Mouse (Mus musculus) stomach, embryonic 14.5 days (tissue): ENCODE measurements around the gene Ripor3. TPM values are rescaled to one million over a fixed set of nuclear protein-coding genes. Genes with fewer than 3 reads are reported as not detected.

Experiments used
- ATAC-seq: fragments of 200-750 bp; cut with Nextera tagmentation; 2 replicates; pipeline ENCODE4 v1.8.0; 2017; ENCODE audit warnings: low read depth, moderate TSS enrichment; ENCODE audit not compliant: insufficient number of reproducible peaks, insufficient read depth, low FRiP score
- H3K27ac ChIP-seq: fragments of 300-500 bp; sonication (generic); 2 replicates; pipeline ENCODE4 v1.5.1; 2014; ENCODE audit warnings: mild to moderate bottlenecking, low read length, moderate library complexity, mixed read lengths
- H3K27me3 ChIP-seq: fragments of 300-500 bp; sonication (generic); 2 replicates; pipeline ENCODE4 v1.6.1; 2014; ENCODE audit warnings: low read length, control low read depth, mixed read lengths; ENCODE audit not compliant: control insufficient read depth, insufficient read depth
- H3K36me3 ChIP-seq: fragments of 300-500 bp; sonication (generic); 2 replicates; pipeline ENCODE4 v1.6.1; 2014; ENCODE audit warnings: mild to moderate bottlenecking, control low read depth, low read length, moderate library complexity, mixed read lengths; ENCODE audit not compliant: control insufficient read depth, insufficient read depth
- H3K4me1 ChIP-seq: fragments of 300-500 bp; sonication (generic); 2 replicates; pipeline ENCODE4 v1.6.1; 2014; ENCODE audit warnings: low read length, control low read depth, mixed read lengths; ENCODE audit not compliant: control insufficient read depth, insufficient read depth
- H3K4me2 ChIP-seq: fragments of 300-500 bp; sonication (generic); replicated peaks from 2 replicates; pipeline ENCODE4 v1.6.1; 2014; ENCODE audit warnings: low read depth, low read length, control low read depth
- H3K4me3 ChIP-seq: fragments of 300-500 bp; sonication (generic); 2 replicates; pipeline ENCODE4 v1.5.1; 2014; ENCODE audit warnings: low read depth, low read length, control low read depth
- H3K9ac ChIP-seq: fragments of 300-500 bp; sonication (generic); replicated peaks from 2 replicates; pipeline ENCODE4 v1.6.1; 2014; ENCODE audit warnings: low read depth, mild to moderate bottlenecking, control low read depth, low read length, moderate library complexity, mixed read lengths
- H3K9me3 ChIP-seq: fragments of 300-500 bp; sonication (generic); 2 replicates; pipeline ENCODE4 v1.6.1; 2016; ENCODE audit warnings: low read depth, low read length, control low read depth; ENCODE audit not compliant: control insufficient read depth
- WGBS: fragments of 180-500 bp; shearing (Covaris S2); extraction: QIAGEN DNeasy Blood & Tissue Kit; methylation state at CpG from one replicate; pipeline ENCODE4 v1.1.7; 2014; 5-methylcytosine and 5-hydroxymethylcytosine counted together
- polyA plus RNA-seq: library from polyadenylated mRNA; unstranded; fragments of >200 nt; fragmentation: Nextera tagmentation; extraction: Ambion mirVana; gene quantifications from 2 replicates; pipeline ENCODE4 v1.2.1, GENCODE M21; 2014

Ripor3 gene
- polyA plus RNA-seq, 1 experiment from 2014 or later: 4.3 TPM

DNA sequence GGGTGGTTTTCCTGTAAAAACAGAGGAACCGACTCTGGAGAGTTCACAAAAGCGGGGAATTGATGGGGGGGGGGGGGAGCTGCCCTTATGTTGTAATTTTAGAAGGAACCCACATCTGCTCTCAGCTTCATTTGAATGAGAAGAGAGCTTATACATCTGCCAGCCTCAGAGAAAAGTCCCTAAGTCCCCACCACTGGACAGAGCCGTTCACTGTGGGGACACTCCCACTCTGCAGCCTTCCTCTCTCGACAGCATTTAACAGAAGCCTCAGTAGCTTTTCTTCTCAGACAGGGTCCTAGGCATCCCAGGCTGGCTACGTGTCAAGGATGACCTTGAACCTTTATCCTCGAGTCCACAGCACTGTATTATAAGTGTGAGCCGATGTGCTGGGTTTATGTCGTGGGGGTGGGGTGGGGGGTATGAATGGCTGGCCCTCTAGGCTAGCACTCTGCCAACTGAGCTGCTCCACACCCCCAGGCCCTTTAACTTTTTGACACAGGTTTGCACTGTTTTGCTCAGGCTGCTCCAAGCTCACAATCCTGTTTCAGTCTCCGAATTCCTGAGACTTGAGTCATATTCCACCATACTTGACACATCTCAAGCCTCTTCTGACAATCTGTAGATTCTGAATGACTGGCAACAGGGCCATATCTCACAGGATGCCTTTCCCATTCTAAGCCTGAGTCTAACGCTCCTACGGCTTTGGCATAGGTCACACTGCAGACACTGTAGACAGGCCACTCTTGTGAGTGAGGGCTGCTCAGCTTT, 70.6 kb downstream of the Ripor3 start:
- no peak overlapping the region for H3K27ac ChIP-seq
- H3K4me3 ChIP-seq: no peak overlapping the region
- no peak overlapping the region for H3K4me2 ChIP-seq
- no peak for ATAC-seq
- 63% methylated on average over 11 of the region's 11 CpGs for WGBS
- H3K4me1 ChIP-seq: peaks cover 35% of the 10 kb centered on the region
- no peaks in the 10 kb centered on the region for H3K36me3 ChIP-seq
- H3K9ac ChIP-seq: no peak overlapping the region
- no peaks in the 10 kb centered on the region for H3K9me3 ChIP-seq
- H3K27me3 ChIP-seq: no peaks in the 10 kb centered on the region

DNA sequence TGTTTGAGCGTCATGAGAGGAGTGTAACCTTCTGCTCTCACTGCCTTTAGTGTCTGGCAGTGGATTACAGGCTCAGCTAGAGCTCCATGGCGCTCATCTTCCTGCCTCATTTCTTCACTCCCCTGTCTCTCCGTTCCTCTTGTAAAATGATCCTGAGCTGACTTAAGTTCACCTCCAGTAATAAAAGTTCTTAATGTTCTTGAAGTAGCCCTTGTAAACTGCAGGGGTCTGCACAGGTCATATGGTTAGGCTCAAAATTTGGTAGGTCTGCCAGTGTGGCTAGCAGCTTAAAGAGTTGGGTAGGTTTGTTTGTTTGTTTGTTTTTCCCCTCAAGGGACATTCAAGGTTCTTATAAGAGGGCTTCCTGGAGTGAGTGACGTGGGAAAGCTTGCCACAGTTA, 71.2 kb downstream of the Ripor3 start:
- Histone ChIP-seq H3K27me3 (no peaks in the 10 kb centered on the region), H3K36me3 (no peaks in the 10 kb centered on the region), H3K9me3 (no peaks in the 10 kb centered on the region), H3K27ac (no peak overlapping the region), H3K4me1 (peaks cover 35% of the 10 kb centered on the region), H3K4me2 (no peak overlapping the region), H3K9ac (no peak overlapping the region), H3K4me3 (no peak overlapping the region)
- WGBS: 64% methylated on average over 4 of the region's 4 CpGs
- no peak for ATAC-seq

DNA sequence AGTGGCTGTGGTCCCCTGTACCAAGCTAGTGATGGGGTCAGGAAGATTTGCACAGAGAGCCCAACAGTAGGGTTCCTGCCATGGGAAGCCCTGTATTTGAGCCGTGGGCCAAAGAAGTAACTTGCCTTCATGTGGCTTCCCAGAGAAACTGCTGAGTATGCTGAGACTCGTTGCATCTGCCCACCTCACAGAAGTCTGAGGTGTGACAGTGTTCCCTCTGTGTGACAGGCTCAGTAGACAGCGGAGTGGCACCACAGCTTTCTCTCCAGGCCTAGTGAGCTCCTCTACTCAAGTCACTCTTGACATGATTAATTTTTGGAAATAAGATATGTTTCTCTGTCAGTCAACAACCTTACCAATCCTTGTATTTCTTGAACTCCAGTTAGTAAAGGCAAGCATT, 71.6 kb downstream of the Ripor3 start:
- Histone ChIP-seq H3K4me3 (no peak overlapping the region), H3K4me2 (no peak overlapping the region), H3K27ac (no peak overlapping the region), H3K27me3 (no peaks in the 10 kb centered on the region), H3K9ac (no peak overlapping the region), H3K36me3 (no peaks in the 10 kb centered on the region), H3K9me3 (no peaks in the 10 kb centered on the region), H3K4me1 (peaks cover 35% of the 10 kb centered on the region)
- ATAC-seq: no peak
- WGBS: 85% methylated on average over 3 of the region's 3 CpGs

DNA sequence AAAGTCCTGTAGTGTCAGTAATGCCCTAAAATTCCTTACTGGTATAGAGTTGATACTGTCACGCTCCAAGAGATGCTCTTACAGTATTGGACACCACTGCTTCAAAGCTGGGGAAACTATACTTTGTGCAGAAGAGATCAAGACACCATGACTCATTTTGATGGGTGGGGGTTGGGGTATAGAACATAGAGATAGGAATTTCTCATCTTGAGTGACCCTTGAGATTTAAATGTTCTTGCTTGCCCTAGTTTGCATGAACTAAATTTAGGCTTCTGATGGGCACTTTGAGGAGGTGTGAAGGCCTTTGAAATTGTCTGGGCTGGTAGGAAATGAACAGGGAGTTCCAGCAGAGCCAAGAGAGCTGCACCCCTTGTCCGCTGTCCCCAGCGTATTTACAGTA, 74.5 kb downstream of the Ripor3 start:
- no peak overlapping the region for H3K4me2 ChIP-seq
- H3K36me3 ChIP-seq: no peaks in the 10 kb centered on the region
- ATAC-seq: no peak
- no peak overlapping the region for H3K27ac ChIP-seq
- no peaks in the 10 kb centered on the region for H3K27me3 ChIP-seq
- no peaks in the 10 kb centered on the region for H3K9me3 ChIP-seq
- WGBS: 82% methylated on average over 3 of the region's 3 CpGs
- H3K4me3 ChIP-seq: no peak overlapping the region
- H3K4me1 ChIP-seq: peaks cover 24% of the 10 kb centered on the region
- no peak overlapping the region for H3K9ac ChIP-seq

DNA sequence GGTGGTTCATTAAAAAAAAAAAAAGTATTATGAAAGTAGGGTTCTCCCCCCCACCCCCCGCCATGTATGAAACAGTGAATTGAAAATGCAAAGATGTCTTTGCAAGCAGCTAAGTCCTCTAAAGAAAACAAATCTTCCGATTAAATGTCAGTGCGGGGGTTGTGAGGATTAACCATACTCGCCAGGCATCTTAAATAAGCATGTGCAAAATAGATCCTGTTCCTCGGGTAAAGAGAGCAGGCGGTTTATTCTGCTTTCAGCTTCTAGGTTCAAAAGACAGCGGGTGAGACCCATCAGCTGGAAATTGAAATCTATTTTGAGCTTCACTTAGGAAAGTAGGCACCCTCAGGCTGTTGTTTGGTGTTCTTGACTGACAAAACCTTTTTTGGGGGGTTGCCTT, 77.0 kb downstream of the Ripor3 start:
- no peaks in the 10 kb centered on the region for H3K9me3 ChIP-seq
- H3K4me1 ChIP-seq: peaks cover 11% of the 10 kb centered on the region
- H3K4me3 ChIP-seq: peak overlapping the region; percentile 74
- H3K27ac ChIP-seq: no peak overlapping the region
- ATAC-seq: no peak
- H3K36me3 ChIP-seq: no peaks in the 10 kb centered on the region
- peak overlapping the region; percentile 93 for H3K4me2 ChIP-seq
- peak overlapping the region; percentile 87; the same call in 1 of the 2 replicates for H3K9ac ChIP-seq
- no peaks in the 10 kb centered on the region for H3K27me3 ChIP-seq
- 26% methylated on average over 7 of the region's 7 CpGs for WGBS

DNA sequence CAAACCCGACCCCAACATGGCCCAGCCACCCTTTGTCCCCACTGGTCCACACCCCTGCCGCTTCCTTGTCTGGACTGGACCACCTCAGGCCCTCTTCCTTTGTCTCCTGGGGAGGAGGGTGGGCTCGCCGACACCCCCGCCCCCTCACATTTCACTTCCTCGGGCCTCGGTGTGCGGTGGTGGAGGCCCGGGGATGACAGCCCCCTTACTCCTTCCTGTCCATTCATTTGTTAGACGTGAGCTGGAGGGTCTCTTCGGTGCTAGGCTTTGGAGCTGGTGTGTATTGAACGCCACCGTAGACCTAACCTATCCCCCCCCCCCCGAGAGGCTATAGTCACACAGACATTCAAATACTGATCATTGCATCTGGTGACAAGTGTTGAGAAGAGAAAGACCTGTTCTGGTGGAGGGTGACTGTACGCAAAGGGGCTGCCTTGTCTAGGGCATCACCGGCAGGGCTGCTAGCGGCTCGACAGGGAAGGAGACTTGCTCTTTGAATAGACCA, 77.6 kb downstream of the Ripor3 start:
- Histone ChIP-seq H3K4me2 (peak overlapping the region; percentile 93), H3K36me3 (no peaks in the 10 kb centered on the region), H3K4me1 (peaks cover 11% of the 10 kb centered on the region), H3K9ac (peak overlapping the region; percentile 87), H3K27ac (no peak overlapping the region; the same call in 1 of the 2 replicates), H3K9me3 (no peaks in the 10 kb centered on the region), H3K4me3 (peak overlapping the region; percentile 74), H3K27me3 (no peaks in the 10 kb centered on the region)
- under 1% methylated on average over 18 of the region's 18 CpGs for WGBS
- no peak; the same call in 1 of the 2 replicates for ATAC-seq

DNA sequence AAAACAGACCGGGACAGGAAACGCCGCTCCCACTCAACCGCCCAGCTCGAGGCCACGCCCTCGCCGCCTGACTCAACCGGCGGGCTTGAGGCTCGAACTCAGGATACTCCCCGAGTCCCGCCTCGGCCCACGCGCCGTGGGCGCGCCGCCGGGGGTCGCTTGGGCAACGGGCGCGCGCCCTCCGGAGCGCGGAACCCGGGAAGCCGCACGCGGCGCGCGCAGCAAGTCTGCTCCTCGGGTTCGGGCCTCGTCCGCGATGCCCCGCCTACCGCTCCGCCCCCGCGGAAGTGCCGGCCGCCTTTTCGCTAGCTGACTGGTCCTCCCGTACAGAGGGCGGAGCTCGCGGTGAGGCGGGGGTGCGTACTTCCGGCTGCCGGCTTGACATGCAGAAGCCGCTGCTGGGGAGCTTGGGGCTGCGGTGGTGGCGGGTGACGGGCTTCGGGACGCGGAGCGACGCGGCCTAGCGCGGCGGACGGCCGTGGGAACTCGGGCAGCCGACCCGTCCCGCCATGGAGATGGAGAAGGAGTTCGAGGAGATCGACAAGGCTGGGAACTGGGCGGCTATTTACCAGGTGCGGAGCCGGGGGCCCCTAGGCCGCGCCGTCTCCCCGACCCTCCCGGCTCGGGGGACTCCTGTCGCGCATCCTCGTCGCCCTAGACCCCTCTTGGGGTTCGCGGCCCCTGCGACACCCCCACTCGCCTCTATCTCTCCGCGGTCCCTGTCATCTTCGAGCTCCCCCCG, 78.3 kb downstream of the Ripor3 start, which contains the start of gene Ptpn1:
TSS of gene Ptpn1 (plus strand) at position 73 of the 742 bp plus-strand sequence.
- H3K4me1 ChIP-seq: peaks cover 11% of the 10 kb centered on the region
- peak within 1 kb of the TSS; percentile 23; the same call in 1 of the 2 replicates for H3K27ac ChIP-seq
- no peaks in the 10 kb centered on the region for H3K9me3 ChIP-seq
- H3K4me3 ChIP-seq: peak within 1 kb of the TSS; percentile 74
- peak within 1 kb of the TSS; percentile 87 for H3K9ac ChIP-seq
- H3K36me3 ChIP-seq: no peaks in the 10 kb centered on the region
- peak; percentile 94 for ATAC-seq
- H3K27me3 ChIP-seq: no peaks in the 10 kb centered on the region
- under 1% methylated on average over 89 of the region's 99 CpGs for WGBS
- H3K4me2 ChIP-seq: peak within 1 kb of the TSS; percentile 93

DNA sequence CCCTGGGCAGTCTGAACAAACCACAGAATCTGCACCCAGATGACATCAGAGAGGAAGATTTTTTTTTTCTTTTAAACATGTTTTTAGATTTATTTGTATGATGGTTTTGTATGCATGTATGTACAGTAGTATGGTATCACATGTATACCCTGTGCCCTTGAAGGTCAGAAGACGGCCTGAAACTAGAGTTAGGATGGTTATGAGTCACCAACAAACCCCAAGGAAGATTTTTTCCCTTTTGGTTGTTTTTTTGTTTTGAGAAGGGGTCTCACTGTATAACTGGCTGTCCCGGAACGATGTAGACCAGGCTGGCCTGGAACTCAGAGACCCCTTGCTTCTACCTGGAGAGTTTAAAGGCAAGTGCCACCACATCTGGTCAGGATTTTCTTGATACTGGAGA, 79.4 kb downstream of the Ripor3 start:
- Histone ChIP-seq H3K4me3 (peak overlapping the region; percentile 74), H3K9me3 (no peaks in the 10 kb centered on the region), H3K36me3 (no peaks in the 10 kb centered on the region), H3K9ac (peak overlapping the region; percentile 87; the same call in 1 of the 2 replicates), H3K4me2 (peak overlapping the region; percentile 93; the same call in 1 of the 2 replicates), H3K27ac (no peak overlapping the region), H3K27me3 (no peaks in the 10 kb centered on the region), H3K4me1 (peaks cover 11% of the 10 kb centered on the region)
- ATAC-seq: no peak
- 95% methylated on average over 3 of the region's 3 CpGs for WGBS
